Mouse (Mus musculus) monocyte, adult 2 months (primary cell): ENCODE measurements around the gene C130050O18Rik.

Experiments used
- DNase-seq, 2 experiments: peaks; one replicate each; pipeline ENCODE4 v3.0.0; 2022; ENCODE audit warnings: low spot score in 2 of 2, low read depth in 1 of 2

Gene C130050O18Rik

GRCm38 (mm10) chr5:139423026-139423865, 18.2 kb downstream of the C130050O18Rik start, which contains the start of gene Gper1:
Gene Gper1 (plus strand): TSS chr5:139423151.
- no peak for DNase-seq

- DNase-seq = no peak
Observed at GRCm38 (mm10) chr5:139425198-139425597, 20.1 kb downstream of the C130050O18Rik start.

- DNase-seq = no peak
Observed at GRCm38 (mm10) chr5:139427001-139427400, 21.9 kb downstream of the C130050O18Rik start.

- DNase-seq = no peak
Observed at GRCm38 (mm10) chr5:139427989-139428388, 22.9 kb downstream of the C130050O18Rik start.

- DNase-seq = no peak
Observed at GRCm38 (mm10) chr5:139429818-139430341, 24.8 kb downstream of the C130050O18Rik start.

GRCm38 (mm10) chr5:139432333-139432732, 27.3 kb downstream of the C130050O18Rik start:
- DNase-seq = no peak

- no peak for DNase-seq
Observed at GRCm38 (mm10) chr5:139432747-139433508, 27.8 kb downstream of the C130050O18Rik start.

- DNase-seq = no peak
Observed at GRCm38 (mm10) chr5:139433842-139434568, 28.9 kb downstream of the C130050O18Rik start.

GRCm38 (mm10) chr5:139434940-139435339, 29.9 kb downstream of the C130050O18Rik start:
- no peak for DNase-seq

- DNase-seq = no peak
Observed at GRCm38 (mm10) chr5:139437769-139438168, 32.7 kb downstream of the C130050O18Rik start.

GRCm38 (mm10) chr5:139438440-139438839, 33.4 kb downstream of the C130050O18Rik start:
- DNase-seq = no peak

- DNase-seq = no peak
Observed at GRCm38 (mm10) chr5:139440451-139440850, 35.4 kb downstream of the C130050O18Rik start.

GRCm38 (mm10) chr5:139440926-139441725, 36.0 kb downstream of the C130050O18Rik start:
- no peak for DNase-seq

GRCm38 (mm10) chr5:139441726-139442018, 36.6 kb downstream of the C130050O18Rik start:
- DNase-seq = no peak

GRCm38 (mm10) chr5:139442428-139442827, 37.3 kb downstream of the C130050O18Rik start:
- no peak for DNase-seq

- no peak for DNase-seq
Observed at GRCm38 (mm10) chr5:139442962-139443361, 37.9 kb downstream of the C130050O18Rik start.

- no peak for DNase-seq
Observed at GRCm38 (mm10) chr5:139445258-139445657, 40.2 kb downstream of the C130050O18Rik start.

GRCm38 (mm10) chr5:139448025-139448424, 42.9 kb downstream of the C130050O18Rik start:
- DNase-seq = no peak

GRCm38 (mm10) chr5:139449161-139449791, 44.2 kb downstream of the C130050O18Rik start:
- no peak for DNase-seq

- no peak for DNase-seq
Observed at GRCm38 (mm10) chr5:139449926-139450325, 44.8 kb downstream of the C130050O18Rik start.
